Mouse (Mus musculus): ENCODE data around the gene Cxcr6.

Gene Cxcr6

DNA sequence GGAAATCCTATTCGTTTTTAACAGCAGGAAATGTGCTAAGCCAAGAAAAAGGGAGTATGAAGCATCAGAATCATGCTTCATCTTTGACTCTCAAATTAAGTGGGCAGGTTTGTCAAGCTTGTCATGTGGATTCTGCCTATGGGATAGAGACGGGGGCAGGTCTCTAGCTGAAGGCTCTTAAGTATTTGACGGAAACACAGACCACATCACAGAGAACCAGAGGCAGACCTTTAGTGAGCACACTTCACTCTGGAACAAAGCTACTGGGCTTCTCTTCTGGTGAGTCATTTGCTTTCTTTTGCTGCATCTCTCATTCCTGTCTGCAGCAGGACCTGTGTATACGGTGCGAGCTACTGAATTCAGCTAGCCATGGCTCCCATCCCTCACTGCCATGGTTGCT, at the start of gene Cxcr6:
TSS of gene Cxcr6 (plus strand) at position 209 of the 400 bp plus-strand sequence.
- in situ Hi-C loops (cut with MboI), result no loop called here

DNA sequence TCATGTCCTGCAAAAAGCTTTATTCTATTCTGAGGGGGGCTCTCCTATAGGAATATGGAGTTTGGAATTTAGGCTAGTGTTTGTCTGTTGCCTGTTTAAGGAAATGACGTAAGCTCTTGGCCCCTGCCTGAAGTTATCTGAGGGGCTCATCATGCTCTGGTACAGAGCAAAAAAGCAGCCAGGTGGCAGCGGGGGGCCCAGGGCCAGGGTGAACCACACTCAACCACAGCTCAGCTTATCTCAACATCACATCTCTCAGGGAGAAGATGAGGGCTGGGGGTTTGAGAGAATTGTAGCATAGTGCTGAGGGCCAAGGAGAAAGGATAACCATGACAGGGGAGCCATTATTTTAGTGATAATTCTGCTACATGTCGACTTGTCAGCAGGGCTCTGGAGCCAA, 49.5 kb upstream of the Cxcr6 start:
- in situ Hi-C loops (cut with MboI), result no loop called here

DNA sequence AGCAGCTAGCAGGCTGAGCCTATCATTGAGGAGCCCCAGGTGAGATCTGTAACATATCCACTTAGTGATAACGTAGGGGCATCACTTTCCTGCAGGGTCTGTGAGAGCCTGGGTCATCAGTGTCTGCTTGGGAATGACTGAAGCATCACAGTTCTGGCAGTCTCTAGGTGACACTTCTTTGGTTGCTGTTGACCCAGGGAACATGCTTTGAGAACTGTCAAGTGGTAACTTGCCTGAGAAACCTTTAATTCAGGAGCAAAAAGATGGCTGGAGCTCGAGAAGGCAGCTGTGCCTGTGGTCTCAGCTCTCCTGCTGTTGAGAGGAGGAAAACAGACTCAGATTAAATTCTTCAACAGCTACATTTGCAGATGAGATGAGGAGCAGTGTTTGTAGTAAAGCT, 48.9 kb upstream of the Cxcr6 start:
- in situ Hi-C loops (cut with MboI), result no loop called here

DNA sequence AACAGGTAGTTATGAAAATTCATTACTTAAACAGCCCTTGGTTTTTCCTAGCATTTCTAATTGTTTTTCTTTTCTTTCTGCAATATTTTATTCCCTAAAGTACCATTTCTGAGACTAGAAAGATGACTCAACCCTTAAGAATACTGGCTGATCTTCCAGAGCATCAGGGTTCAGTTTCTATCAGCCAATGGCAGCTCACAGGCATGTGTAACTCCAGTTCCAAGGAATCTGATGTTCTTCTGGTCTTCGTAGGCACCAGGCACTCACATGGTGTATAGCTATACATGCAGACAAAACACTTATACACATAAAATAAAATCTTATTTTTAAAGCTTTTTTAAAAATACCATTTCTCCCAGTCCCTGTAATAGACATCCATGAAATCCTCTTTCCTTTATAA, 48.1 kb upstream of the Cxcr6 start:
- in situ Hi-C loops (cut with MboI), result no loop called here

DNA sequence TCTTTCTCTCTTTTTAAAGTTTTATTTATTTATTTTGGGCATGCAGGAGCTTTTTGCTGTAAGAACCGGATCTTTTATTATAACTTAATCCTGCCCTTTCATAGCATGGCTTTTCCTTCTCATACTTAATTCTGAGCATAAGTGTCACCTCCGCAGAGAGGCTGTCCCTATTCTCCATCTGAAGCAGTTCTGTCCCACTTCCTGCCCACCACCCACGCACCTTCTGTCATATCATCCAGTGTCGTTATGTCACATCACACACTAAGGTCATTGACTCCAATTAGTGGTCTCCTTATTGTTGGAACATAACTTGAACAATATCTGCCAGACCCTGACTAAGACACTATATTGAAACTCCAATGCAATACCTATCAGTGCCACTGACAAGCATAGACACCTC, 47.6 kb upstream of the Cxcr6 start:
- in situ Hi-C loops (cut with MboI), result no loop called here

DNA sequence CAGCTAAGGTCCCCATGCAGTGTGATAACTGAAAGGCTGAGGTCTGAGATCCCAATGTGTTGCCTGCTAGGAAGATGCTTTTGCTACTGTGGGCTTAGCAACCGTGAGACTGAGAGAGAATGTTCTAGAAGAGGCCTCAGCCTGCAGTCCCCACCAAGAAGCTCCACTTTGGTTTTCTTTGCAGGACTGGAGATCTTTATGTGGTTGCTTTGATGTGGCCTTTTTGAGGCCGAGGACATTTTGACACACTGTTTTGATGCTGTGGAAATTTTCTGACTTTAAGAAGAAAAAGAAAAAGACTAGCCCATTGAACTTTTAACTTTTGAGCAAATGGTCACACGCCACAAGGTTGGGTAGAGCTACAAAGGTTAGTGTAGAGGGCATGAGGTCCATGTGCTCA, 45.5 kb upstream of the Cxcr6 start:
- in situ Hi-C loops (cut with MboI), result no loop called here

DNA sequence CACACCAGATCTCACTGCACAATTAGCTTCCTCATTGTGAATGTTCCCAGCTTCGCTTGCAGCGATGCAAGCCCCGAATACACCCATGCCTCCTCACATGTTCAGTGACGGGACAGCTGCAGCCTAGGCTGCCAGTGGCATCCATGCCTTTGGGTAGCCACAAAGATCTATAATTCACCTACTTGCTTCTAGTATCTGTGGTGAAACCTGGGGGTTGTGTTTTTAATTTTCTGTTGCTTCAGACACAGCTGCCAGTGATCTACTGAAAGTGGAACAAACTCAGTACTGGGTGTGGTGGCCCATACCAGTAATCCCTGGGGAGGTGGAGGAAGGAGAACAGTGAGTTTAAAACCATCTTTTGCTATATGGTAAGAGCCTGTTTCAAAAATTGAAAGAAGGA, 43.4 kb upstream of the Cxcr6 start:
- in situ Hi-C loops (cut with MboI), result no loop called here

DNA sequence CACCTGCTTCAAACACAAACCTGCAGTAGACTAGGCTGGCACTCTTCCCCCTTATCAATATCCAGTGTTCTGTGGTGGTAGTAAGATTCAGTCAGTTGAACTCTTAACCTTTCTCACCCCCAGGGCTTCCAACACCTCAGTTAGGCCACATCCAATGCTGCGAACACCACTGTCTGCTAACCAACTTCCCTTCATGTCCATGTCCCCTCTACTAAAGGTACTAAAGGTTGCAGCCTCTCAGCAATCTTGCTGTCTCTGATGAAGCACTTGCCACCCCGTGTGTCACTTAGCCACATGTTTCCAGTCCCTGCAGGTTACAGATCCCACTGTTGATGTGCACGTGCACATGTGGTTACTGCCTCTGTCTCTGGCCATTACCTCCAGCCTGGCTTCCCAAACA, 42.5 kb upstream of the Cxcr6 start:
- in situ Hi-C loops (cut with MboI), result no loop called here

DNA sequence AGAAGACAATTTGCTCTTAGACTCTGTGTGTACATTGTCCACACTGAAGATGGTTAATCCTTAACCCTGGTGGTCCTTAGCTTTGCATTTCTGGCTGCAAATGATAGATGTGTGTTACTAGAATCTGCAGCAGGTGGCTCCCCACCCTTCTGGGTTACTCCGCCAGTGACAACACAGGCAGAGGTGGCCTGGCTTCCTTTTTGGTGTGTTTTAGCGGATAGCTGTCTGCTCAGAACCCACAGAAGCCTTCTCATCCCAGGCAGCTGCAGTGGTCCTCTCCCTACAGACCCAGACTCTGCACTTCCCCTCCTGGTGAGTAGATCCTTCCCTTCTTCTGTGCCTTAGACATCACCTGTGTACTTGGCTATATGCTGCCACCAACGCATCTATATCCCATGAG, 39.3 kb upstream of the Cxcr6 start:
- in situ Hi-C loops (cut with MboI), result no loop called here

DNA sequence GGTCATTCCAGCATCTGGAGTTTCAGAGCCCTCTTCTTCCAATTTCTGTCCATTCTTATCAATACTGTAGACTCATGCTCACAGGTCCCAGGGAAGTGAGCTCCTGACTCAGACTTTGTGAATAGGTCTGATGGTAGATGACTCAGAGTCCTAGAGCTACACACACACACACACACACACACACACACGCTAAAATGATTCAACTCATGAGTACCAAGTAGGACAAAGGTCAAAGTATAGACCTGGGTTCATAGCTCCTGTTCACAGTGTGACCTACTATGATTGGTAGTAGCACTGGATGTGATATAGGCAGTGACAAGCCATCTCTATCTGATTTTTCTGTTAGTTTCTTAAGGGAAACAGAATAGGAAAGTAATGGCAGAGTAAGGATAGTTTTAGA, 37.8 kb upstream of the Cxcr6 start:
- in situ Hi-C loops (cut with MboI), result no loop called here

DNA sequence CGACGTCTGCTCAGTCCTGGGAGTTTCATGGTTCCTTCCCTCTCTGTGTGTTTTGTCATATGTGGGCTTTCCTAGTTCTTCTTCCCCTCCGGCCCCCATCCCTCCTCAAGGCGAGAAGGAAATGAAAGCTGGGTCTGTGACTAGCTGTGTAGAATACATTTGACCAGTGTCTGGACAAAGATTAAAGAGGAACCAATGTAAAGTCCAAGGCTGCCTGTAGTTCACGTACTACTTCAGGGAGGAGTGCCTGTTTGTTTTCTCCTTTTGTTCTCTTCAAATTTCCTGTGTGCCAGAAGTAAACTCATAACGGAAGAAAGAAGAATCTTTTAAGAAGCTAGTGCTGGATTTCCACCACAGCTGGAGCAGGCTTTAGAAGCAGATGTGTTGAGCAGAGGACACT, 36.7 kb upstream of the Cxcr6 start:
- in situ Hi-C loops (cut with MboI), result no loop called here

DNA sequence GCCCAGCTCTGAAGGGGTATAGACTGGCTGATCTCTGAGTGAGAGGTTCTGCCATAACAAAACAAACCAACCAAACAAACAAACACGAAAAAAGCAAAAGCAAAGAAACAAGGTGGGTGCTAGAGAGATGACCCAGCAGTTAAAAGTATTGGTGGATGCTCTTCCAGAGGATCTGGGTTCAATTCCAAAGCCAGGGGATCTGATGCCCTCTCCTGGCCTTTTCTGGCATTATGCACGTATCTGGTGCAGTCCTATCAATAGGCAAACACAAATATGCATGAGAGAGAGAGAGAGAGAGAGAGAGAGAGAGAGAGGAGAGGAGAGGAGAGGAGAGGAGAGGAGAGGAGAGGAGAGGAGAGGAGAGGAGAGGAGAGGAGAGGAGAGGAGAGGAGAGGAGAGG, 33.0 kb upstream of the Cxcr6 start:
- in situ Hi-C loops (cut with MboI), result loop anchor here (5.0 kb wide), 1 partner anchor 51 kb away; no protein-coding TSS in a partner anchor

DNA sequence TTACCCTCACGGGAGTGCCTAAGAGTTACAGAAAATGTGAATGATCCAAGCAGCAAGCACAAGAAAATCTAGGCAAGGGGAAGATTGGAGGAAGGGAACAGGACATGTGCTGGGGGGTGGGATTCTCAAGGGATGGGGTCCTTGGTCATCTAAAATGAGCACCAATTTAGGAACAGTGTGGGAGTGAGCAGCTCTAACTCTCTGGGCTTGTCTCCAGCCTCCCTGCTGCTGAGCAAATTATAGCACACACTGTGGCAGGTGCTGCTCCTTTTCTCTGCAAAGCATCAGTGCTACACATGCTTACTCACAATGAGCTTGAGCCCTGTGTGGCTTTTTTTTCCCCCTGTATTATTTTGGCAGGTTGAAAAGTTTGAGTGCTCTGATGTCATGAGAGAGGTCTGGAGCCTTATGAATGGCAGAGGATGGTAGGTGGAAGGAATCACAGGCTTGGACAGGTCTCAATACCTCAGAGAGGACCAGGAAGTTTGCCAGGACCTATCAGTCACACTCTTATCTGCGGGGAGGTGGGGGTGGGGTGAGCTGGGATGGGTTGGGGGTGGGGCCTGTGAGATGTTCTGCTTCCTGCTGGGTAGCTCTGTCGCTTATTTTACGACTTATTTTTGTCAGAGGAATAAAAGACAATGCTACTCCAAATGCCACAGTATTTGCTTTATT, 17.3 kb upstream of the Cxcr6 start:
- in situ Hi-C loops (cut with MboI), result no loop called here

DNA sequence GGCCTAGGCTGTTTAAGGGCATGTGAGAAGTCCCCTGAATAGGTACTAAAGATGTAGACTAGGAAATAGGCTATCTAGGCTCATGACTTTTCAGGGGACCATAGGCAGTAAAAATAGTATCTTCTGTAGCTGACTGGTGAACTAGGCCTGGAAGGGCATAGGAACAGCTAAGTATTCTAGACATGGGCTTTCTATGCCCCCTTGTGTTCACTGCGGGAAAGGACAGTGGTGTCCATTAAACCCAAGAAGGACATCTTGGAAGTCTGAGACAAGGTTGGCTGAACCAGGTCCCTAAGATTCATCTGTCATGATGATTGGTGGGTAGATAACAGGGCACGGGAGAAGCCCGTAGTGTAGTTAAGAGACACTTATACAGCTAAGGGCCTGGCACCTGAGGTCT, 10.1 kb upstream of the Cxcr6 start:
- in situ Hi-C loops (cut with MboI), result no loop called here

DNA sequence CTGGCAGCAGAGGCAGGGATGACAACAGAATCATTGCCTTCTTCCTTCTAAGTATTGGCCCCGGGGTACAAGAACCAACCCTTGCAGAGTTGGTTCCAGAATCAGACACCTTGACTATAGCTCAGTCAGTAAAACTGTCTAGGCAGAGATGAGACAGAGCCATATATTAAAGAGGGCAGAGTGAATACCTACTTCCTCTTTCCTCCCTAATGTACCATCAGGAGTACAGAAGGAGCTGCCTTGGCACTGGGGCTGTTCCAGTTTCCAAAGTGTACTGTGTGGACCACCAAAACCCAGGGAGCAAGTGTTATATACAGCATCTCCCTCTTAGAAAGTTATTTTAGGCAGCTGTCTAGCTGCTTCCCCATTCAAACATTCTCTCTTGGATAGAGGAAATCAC, 4.7 kb upstream of the Cxcr6 start:
- in situ Hi-C loops (cut with MboI), result no loop called here

DNA sequence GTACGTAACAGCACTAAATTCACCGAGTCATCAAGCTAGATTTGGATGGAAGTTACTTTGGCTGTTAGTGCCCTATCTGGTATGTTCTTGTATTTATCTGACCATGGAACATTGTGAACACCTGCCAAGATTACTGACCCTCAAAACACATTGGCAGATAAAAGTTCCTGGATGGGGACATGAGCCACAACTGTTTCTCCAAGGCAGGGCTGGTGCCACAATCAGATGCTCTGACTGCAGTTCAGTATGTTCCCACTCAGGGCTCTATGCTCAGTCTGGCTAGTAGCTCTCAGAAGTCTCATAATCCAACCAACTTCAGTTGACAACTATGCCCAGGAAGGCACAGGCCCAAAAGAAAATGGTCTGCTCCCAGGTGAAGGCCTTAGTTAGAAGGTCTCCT, 3.9 kb upstream of the Cxcr6 start:
- in situ Hi-C loops (cut with MboI), result no loop called here

DNA sequence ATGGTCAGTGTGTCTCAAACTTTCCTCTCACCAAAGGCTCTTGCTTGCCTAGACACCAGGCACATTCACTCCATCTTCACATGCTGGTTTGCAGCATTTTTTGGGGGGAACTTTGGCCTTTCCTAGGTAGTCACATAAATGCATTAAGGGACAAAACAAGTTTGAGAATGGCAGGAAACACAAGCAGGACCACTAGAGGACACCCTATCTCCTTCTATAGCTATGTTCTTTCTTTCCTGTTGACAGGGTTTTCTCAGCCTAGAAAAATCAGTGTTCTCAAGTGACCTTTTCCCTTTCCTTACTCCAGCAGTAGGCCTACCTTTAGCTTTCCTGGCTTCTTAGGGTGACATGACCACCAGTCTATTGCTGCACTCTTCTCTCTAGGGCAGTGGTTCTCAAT, 3.4 kb upstream of the Cxcr6 start:
- in situ Hi-C loops (cut with MboI), result no loop called here

DNA sequence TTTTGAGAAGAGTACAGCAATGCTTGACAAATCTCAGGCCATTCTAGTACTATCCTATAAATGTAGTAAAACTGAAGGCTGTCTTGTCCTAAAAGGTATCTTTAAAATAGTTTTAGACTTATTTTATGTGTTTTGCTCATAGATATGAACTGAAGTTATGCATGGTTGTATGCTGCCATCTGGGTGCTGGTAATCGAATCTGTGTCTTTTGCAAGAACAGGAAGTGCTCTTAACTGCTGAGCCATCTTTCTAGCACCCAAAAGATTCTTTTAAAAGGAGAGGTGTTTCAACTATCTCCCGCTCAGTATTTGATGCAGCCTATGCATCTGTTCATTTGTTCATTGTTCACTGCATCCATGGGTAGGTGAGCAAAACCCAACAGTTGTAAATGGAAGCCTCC, 1.0 kb upstream of the Cxcr6 start:
- in situ Hi-C loops (cut with MboI), result no loop called here

DNA sequence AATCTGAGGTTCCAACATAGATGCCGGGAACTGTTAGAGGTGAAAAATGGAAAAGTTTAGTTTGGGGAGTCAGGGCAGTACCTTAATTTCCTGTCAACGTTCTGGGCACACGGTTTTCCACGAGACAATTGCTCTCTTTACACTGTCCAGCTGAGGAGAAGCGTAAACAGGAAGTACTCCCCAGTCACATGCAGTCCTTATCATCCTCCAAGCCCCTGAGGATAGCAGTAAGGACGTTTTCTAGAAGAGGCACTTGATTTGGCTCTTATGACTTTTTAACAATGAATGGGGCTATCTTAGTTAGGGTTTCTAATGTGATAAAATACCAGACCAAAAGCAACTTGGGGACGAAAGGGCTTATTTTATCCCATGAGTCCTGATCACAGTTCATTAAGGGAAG, 2.3 kb downstream of the Cxcr6 start:
- in situ Hi-C loops (cut with MboI), result no loop called here

DNA sequence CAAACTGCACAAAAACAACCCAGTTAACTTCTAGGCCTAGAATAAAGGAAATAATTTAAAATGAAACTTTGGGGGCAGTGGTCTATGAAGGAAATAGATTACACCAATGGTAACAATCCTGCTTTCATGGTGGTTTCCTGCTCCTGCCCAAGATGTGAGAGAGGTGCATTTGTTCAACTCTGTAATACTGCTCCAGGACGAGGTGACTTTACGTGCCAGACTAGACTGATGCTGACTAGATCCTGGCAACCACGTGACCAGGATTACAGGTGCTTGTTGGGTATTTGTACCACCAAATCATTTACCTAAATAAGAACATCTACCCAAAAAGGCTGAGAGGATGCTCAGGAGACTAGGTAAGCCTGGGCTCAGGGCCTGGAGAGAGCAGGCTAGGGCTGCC, 5.6 kb downstream of the Cxcr6 start:
- in situ Hi-C loops (cut with MboI), result no loop called here

DNA sequence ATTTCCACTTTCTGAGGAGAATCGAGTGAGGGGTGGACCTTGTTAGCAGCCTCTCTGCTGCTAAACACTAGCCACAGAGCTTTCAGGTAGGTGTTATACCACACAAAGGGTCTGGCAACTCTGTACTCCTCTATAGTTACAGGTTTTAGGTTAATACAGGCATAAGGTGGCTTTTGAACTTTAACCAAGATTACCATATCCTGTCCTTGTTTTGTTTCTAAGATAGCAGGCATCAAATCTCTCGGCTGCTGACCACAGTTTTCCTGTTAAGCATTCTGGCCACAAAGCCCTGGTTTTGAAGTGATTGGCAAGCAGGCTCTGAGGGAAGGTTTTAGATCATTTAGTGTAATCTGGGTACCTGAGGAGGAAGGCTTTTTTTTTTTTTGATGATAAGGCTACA, 8.1 kb downstream of the Cxcr6 start:
- in situ Hi-C loops (cut with MboI), result no loop called here

DNA sequence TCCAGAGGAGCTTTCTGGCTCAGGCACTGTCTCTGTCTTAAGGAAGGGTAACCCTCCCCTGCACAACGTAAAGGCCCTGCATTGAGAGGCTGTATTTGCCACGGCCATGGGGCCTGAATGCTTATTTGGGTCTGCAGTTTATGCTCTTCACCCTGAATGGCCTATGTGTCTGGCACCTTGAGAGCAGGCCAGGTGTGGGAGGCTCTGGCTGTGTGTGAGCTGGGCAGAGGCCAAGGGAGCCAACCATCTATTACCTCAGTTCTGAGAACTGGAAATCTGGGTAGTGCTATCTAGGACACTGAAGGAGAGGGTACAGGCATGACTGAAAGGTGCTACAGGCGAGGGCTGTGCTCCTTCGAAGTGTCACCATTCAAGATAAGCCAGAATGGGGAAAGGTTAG, 8.5 kb downstream of the Cxcr6 start:
- in situ Hi-C loops (cut with MboI), result no loop called here

DNA sequence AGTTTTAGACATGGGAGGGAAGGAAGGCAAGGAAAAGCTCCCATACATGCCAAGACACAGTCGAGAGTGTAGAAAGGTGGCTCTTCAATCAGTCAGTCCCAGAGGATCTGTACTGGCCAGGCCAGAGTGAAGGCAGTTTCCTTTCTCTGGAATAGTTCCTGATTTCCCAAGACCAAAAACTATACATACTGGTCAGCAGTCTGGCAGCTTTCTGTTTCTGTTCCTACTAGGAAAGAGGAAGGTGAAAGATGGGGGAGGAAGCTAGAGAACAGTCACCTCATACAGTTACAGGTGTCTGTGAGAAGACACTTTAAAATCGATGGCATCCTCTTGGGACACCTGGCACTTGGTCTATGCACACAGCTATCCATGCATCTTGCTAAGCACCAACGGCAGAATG, 9.2 kb downstream of the Cxcr6 start:
- in situ Hi-C loops (cut with MboI), result no loop called here

DNA sequence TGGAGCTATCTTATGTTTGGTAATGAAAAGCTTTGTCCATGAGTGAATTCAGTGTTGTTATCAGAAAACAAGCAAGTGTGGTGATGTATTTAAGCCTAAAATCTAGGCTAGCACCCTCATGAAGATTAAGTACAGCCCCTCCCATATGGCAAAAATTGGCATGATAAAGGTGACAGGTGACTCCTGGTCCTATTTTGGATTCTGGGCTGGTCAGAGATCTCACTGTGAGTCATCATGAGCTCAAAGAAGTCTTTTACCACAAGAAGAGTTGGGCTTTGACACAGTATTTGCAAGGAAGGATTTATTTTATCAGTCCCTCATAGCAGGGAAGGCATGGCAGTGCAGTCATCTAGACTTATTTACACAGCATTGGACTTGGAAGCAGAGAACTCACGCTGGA, 9.7 kb downstream of the Cxcr6 start:
- in situ Hi-C loops (cut with MboI), result no loop called here

DNA sequence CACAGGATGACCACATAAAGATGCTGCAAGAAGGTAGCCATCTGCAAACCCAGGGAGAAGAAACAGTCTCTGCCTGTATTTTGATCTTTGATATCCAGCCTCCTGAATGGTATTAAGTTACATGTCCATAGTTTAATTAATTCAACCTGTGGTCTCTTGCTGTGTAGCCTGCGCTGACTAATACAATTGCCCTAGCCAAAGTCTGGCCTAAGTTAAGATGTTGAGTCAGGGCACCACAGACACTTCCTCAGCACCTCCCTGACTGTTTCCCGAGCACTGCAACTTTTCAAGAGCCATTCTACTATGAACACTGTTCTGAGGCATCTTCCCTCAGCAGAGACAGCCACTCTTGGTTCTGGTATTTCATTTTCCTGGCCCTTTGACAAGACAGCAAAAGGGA, 12.3 kb downstream of the Cxcr6 start:
- in situ Hi-C loops (cut with MboI), result no loop called here
